Mouse (Mus musculus) liver, embryonic 12.5 days (tissue): ENCODE results near the gene Slc45a3. TPM values are rescaled to one million over a fixed set of nuclear protein-coding genes. Genes with fewer than 3 reads are reported as not detected.

ENCODE experiments used
- ATAC-seq: fragments of 200-750 bp; cut with Nextera tagmentation; 2 replicates; pipeline ENCODE4 v1.8.0; 2017; ENCODE audit warnings: moderate number of reproducible peaks, mild to moderate bottlenecking, moderate library complexity
- H3K27ac ChIP-seq: fragments of 300-500 bp; sonication (generic); 2 replicates; pipeline ENCODE4 v1.5.1; 2016; ENCODE audit warnings: mild to moderate bottlenecking
- H3K27me3 ChIP-seq: fragments of 300-500 bp; sonication (generic); replicated peaks from 2 replicates; pipeline ENCODE4 v1.6.1; 2016; ENCODE audit warnings: mild to moderate bottlenecking, moderate library complexity
- H3K36me3 ChIP-seq: fragments of 300-500 bp; sonication (generic); 2 replicates; pipeline ENCODE4 v1.6.1; 2016; ENCODE audit warnings: mild to moderate bottlenecking, moderate library complexity
- H3K4me1 ChIP-seq: fragments of 300-500 bp; sonication (generic); 2 replicates; pipeline ENCODE4 v1.6.1; 2016
- H3K4me2 ChIP-seq: fragments of 300-500 bp; sonication (generic); 2 replicates; pipeline ENCODE4 v1.6.1; 2016; ENCODE audit warnings: mild to moderate bottlenecking, moderate library complexity
- H3K4me3 ChIP-seq: fragments of 300-500 bp; sonication (generic); 2 replicates; pipeline ENCODE4 v1.5.1; 2016; ENCODE audit warnings: mild to moderate bottlenecking, moderate library complexity
- H3K9ac ChIP-seq: fragments of 300-500 bp; sonication (generic); 2 replicates; pipeline ENCODE4 v1.6.1; 2016; ENCODE audit warnings: mild to moderate bottlenecking, moderate library complexity
- H3K9me3 ChIP-seq: fragments of 300-500 bp; sonication (generic); replicated peaks from 2 replicates; pipeline ENCODE4 v1.6.1; 2016; ENCODE audit warnings: mild to moderate bottlenecking, moderate library complexity
- WGBS: fragments of 180-500 bp; shearing (Covaris S2); methylation state at CpG from one replicate; pipeline ENCODE4 v1.1.7; 2016; ENCODE audit not compliant: insufficient replicate concordance; 5-methylcytosine and 5-hydroxymethylcytosine counted together
- polyA plus RNA-seq: library from polyadenylated mRNA; unstranded; fragments of >200 nt; fragmentation: Nextera tagmentation; extraction: Ambion mirVana; gene quantifications from 2 replicates; pipeline ENCODE4 v1.2.1, GENCODE M21; 2016

Gene Slc45a3
- polyA plus RNA-seq, 1 experiment from 2014 or later = 3.8 TPM

GRCm38 (mm10) chr1:131968556-131968955 lies 5.8 kb downstream of the Slc45a3 start:
- H3K4me3 ChIP-seq = no peak overlapping the region
- H3K27me3 ChIP-seq = peaks cover 68% of the 10 kb centered on the region
- 42% methylated on average over 3 of the region's 3 CpGs for WGBS

GRCm38 (mm10) chr1:131968983-131969382 lies 6.2 kb downstream of the Slc45a3 start:
- H3K4me3 ChIP-seq = no peak overlapping the region
- peaks cover 45% of the 10 kb centered on the region for H3K4me1 ChIP-seq
- H3K9ac ChIP-seq = no peak overlapping the region
- ATAC-seq = no peak
- H3K36me3 ChIP-seq = no peaks in the 10 kb centered on the region
- no peak overlapping the region for H3K27ac ChIP-seq
- no peaks in the 10 kb centered on the region for H3K9me3 ChIP-seq
- H3K27me3 ChIP-seq = peaks cover 64% of the 10 kb centered on the region
- H3K4me2 ChIP-seq = no peak overlapping the region
- 70% methylated on average over 6 of the region's 6 CpGs for WGBS

More at GRCm38 (mm10) chr1:131968556-131968955, 5.8 kb downstream of the Slc45a3 start:
- no peak overlapping the region for H3K27ac ChIP-seq
- no peak overlapping the region for H3K4me2 ChIP-seq
- ATAC-seq = no peak
- peaks cover 45% of the 10 kb centered on the region for H3K4me1 ChIP-seq
- H3K9ac ChIP-seq = no peak overlapping the region
- no peaks in the 10 kb centered on the region for H3K36me3 ChIP-seq
- no peaks in the 10 kb centered on the region for H3K9me3 ChIP-seq

DNA sequence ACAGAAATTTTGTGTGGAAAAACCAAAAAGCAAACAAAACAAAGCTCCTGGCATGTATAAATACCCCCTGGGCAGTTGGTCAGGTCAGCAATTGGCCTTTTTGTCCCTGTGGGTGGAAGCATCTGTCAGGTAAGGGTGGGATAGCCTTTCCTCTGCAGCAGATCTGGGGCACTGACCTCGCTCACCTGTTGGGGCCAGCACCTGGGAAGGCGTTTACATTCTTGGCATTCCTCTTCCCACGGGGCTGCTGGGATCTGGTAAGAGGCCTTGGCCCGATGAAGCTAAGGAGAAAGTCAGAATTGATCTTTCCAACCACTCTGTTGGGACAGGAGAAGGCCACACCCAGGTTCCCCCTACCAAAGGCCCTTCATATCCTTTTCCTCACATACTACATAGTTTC lies 7.1 kb downstream of the Slc45a3 start:
- peaks cover 59% of the 10 kb centered on the region for H3K27me3 ChIP-seq
- WGBS = 45% methylated on average over 4 of the region's 4 CpGs
- no peaks in the 10 kb centered on the region for H3K9me3 ChIP-seq
- H3K27ac ChIP-seq = no peak overlapping the region
- no peak overlapping the region for H3K4me2 ChIP-seq
- H3K4me3 ChIP-seq = no peak overlapping the region
- no peak overlapping the region for H3K9ac ChIP-seq
- ATAC-seq = no peak
- H3K4me1 ChIP-seq = peaks cover 51% of the 10 kb centered on the region
- no peaks in the 10 kb centered on the region for H3K36me3 ChIP-seq

- ATAC-seq = no peak
- no peak overlapping the region for H3K9ac ChIP-seq
- peaks cover 56% of the 10 kb centered on the region for H3K27me3 ChIP-seq
- no peak overlapping the region for H3K27ac ChIP-seq
- WGBS = 52% methylated on average over 5 of the region's 5 CpGs
- H3K4me3 ChIP-seq = no peak overlapping the region
- H3K36me3 ChIP-seq = no peaks in the 10 kb centered on the region
- no peaks in the 10 kb centered on the region for H3K9me3 ChIP-seq
- 0 out of 2 replicates have a peak overlapping the region, but pooled peaks have one; percentile 45 for H3K4me2 ChIP-seq
- peaks cover 54% of the 10 kb centered on the region for H3K4me1 ChIP-seq
These were observed 7.5 kb downstream of the Slc45a3 start for GRCm38 (mm10) chr1:131970322-131970660.

GRCm38 (mm10) chr1:131970661-131971520 lies 8.1 kb downstream of the Slc45a3 start:
- no peak for ATAC-seq
- H3K9ac ChIP-seq = no peak overlapping the region
- H3K4me3 ChIP-seq = no peak overlapping the region
- H3K4me1 ChIP-seq = peaks cover 54% of the 10 kb centered on the region
- H3K9me3 ChIP-seq = no peaks in the 10 kb centered on the region
- 12% methylated on average over 16 of the region's 16 CpGs for WGBS
- H3K36me3 ChIP-seq = no peaks in the 10 kb centered on the region
- H3K27me3 ChIP-seq = peaks cover 51% of the 10 kb centered on the region
- H3K4me2 ChIP-seq = peak overlapping the region; percentile 45
- H3K27ac ChIP-seq = peak overlapping the region; percentile 27; the same call in 1 of the 2 replicates

GRCm38 (mm10) chr1:131971771-131972497 lies 9.2 kb downstream of the Slc45a3 start:
- Histone ChIP-seq H3K27ac (peak overlapping the region; percentile 49), H3K27me3 (peaks cover 40% of the 10 kb centered on the region), H3K4me1 (peaks cover 54% of the 10 kb centered on the region), H3K4me3 (no peak overlapping the region), H3K36me3 (no peaks in the 10 kb centered on the region), H3K9ac (no peak overlapping the region), H3K9me3 (no peaks in the 10 kb centered on the region), H3K4me2 (peak overlapping the region; percentile 7; the same call in 1 of the 2 replicates)
- ATAC-seq = peak; percentile 55
- WGBS = 36% methylated on average over 15 of the region's 15 CpGs

DNA sequence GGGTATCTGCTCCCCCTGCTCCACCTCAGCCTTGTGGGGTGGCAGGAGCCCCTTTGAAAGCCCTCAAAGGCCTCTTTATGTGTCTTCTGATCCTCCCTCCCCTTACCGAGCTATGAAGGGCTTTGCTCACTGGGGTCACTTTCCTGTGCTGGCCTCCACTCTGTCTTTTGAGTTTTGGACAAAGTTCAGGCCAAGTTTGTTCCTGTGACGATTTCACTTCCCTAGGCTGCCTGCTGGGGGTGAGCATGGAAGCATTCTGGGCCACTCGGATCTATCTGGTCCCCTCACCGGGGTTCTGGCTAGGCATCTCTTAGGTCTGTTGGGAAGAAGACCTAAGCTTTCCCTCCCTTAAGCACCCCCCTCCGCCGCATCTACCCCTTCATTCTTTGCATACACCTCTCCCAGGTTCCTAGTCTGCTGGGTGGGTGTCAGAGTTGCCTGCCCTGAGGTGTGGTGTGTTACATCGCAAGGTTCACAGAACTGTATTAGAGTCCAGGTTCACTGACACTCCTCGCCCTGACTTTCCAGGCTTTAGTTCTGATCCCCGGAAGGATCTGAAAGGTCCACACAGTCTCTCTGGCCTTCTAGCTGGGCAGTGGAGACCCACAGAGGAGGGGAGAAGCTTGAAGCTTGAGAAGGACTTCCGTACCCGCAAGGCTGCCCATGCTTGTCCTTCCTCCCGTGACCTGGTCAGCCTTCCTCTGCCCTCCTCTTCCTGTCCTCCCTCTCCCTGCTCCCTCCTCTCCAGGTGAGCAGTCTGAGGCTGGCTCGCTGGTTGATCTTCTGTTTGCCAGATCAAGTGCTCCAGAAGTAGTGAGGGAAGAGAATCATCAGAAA lies 9.9 kb downstream of the Slc45a3 start:
- H3K9ac ChIP-seq = no peak overlapping the region
- no peaks in the 10 kb centered on the region for H3K9me3 ChIP-seq
- peaks cover 54% of the 10 kb centered on the region for H3K4me1 ChIP-seq
- H3K27me3 ChIP-seq = peaks cover 32% of the 10 kb centered on the region; the same call in 1 of the 2 replicates
- no peaks in the 10 kb centered on the region for H3K36me3 ChIP-seq
- H3K4me2 ChIP-seq = peak overlapping the region; percentile 7; the same call in 1 of the 2 replicates
- no peak overlapping the region for H3K4me3 ChIP-seq
- 38% methylated on average over 13 of the region's 13 CpGs for WGBS
- H3K27ac ChIP-seq = peak overlapping the region; percentile 49
- no peak for ATAC-seq

DNA sequence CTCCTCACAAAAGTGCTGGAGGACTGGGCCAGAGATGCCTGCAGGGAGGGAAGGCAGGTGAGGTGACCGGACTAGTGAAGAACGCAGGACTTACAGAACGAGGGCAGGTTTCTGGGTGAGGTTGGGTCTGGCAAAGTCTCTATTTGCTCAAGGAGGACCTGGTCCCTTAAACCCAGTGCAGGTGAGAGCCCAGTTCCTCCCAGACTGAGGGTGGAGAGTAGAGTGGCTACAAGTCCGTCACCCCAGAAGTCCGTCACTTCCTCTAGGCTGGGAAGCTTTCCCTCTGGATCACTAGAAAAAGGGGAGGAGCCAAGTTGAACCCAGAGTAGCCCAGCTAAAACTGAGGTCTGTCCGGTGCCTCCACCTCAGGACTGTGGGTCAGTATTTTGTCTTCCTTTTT lies 11.2 kb downstream of the Slc45a3 start:
- H3K36me3 ChIP-seq = no peaks in the 10 kb centered on the region
- H3K9ac ChIP-seq = no peak overlapping the region
- ATAC-seq = no peak
- no peak overlapping the region for H3K27ac ChIP-seq
- H3K27me3 ChIP-seq = peaks cover 23% of the 10 kb centered on the region; the same call in 1 of the 2 replicates
- H3K4me2 ChIP-seq = no peak overlapping the region
- WGBS = 64% methylated on average over 6 of the region's 6 CpGs
- H3K9me3 ChIP-seq = no peaks in the 10 kb centered on the region
- peaks cover 54% of the 10 kb centered on the region for H3K4me1 ChIP-seq
- no peak overlapping the region for H3K4me3 ChIP-seq

DNA sequence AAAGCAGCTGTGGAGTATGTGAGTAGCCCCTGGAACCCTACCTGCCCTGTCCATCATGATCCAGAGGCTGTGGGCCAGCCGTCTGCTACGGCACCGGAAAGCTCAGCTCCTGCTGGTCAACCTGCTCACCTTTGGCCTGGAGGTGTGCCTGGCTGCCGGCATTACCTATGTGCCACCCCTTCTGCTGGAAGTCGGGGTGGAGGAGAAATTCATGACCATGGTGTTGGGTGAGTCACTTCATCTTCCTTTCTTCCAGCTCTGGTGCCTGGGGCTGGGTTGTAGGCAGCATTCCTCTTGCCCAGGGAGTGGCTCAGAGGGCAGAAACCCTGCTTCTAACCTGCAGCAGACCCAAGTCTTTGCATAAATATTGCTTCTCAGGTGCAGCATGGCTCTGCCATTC lies 14.1 kb downstream of the Slc45a3 start:
- no peak for ATAC-seq

DNA sequence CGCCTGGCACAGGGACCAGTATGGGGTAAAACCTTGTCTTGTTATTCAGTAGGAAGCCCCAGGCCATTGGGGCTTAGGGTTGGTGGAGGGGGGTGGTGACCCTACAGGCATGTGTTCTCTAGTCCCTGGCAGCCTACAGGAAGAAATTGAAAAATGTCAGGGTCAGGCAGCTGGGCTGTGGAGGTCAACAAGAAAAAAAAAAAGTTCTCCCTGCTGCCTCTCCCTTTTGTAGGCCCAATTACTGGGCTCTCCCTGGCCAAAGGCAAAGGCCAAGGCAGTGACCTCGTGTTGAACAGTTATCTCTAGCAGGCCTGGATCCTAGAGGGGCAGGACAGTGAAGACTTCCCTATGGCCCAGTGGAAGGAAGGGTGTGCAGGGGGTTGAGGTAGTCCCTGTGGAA lies 17.7 kb downstream of the Slc45a3 start:
- Histone ChIP-seq H3K9me3 (no peaks in the 10 kb centered on the region), H3K27me3 (no peaks in the 10 kb centered on the region), H3K36me3 (no peaks in the 10 kb centered on the region), H3K4me1 (no peaks in the 10 kb centered on the region), H3K4me3 (no peak overlapping the region), H3K4me2 (no peak overlapping the region), H3K27ac (no peak overlapping the region), H3K9ac (no peak overlapping the region)
- no peak for ATAC-seq
- whole genome bisulfite sequencing = 28% methylated on average over 2 of the region's 2 CpGs

More for the DNA sequence above, 14.1 kb downstream of the Slc45a3 start:
- H3K36me3 ChIP-seq = no peaks in the 10 kb centered on the region
- no peak overlapping the region for H3K4me2 ChIP-seq
- no peak overlapping the region for H3K9ac ChIP-seq
- peaks cover 32% of the 10 kb centered on the region for H3K4me1 ChIP-seq
- H3K27me3 ChIP-seq = peaks cover 9% of the 10 kb centered on the region; the same call in 1 of the 2 replicates
- no peaks in the 10 kb centered on the region for H3K9me3 ChIP-seq
- 79% methylated on average over 5 of the region's 5 CpGs for WGBS
- no peak overlapping the region for H3K27ac ChIP-seq
- no peak overlapping the region for H3K4me3 ChIP-seq

DNA sequence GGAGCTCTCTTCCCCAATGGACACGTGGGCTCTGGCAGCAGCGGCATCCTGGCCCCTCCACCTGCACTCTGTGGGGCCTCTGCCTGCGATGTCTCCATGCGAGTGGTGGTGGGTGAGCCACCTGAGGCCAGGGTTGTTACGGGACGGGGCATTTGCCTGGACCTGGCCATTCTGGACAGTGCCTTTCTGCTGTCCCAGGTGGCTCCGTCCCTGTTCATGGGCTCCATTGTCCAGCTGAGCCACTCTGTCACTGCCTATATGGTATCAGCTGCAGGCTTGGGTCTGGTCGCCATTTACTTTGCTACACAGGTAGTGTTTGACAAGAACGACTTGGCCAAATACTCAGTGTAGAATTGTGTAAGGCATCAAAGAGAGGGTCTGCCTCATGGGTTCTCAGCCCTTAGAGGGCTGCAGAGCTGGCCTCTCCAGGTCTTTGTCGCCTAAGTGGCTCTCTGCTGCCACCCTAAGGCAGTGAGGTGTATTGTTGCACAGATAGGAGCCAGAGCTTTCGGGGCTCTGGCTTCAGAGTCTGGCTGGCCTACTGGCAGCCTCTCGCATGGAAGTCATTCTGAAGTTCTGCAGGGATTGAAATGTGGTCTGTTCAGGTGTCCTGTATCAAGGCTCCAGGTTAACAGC lies 18.7 kb downstream of the Slc45a3 start:
- Histone ChIP-seq H3K4me3 (no peak overlapping the region), H3K4me2 (no peak overlapping the region), H3K36me3 (no peaks in the 10 kb centered on the region), H3K4me1 (no peaks in the 10 kb centered on the region), H3K27me3 (no peaks in the 10 kb centered on the region), H3K9me3 (no peaks in the 10 kb centered on the region), H3K9ac (no peak overlapping the region), H3K27ac (no peak overlapping the region)
- 43% methylated on average over 12 of the region's 12 CpGs for WGBS
- ATAC-seq = peak; percentile 55
